Mouse (Mus musculus) ovary, postnatal 14 days (tissue): ENCODE measurements around the gene Nhej1.

Experiments
- DNase-seq: peaks from one replicate; pipeline ENCODE4 v3.0.0; 2022; ENCODE audit warnings: low spot score

Gene Nhej1

GRCm38 (mm10) chr1:75125418-75125817 lies 418 bp upstream of the Nhej1 start:
- no peak for DNase-seq

GRCm38 (mm10) chr1:75122211-75122610 lies 2.8 kb downstream of the Nhej1 start:
- no peak for DNase-seq

GRCm38 (mm10) chr1:75052091-75052490 lies 72.9 kb downstream of the Nhej1 start:
- peak; percentile 33 for DNase-seq

- DNase-seq = no peak
Observed at GRCm38 (mm10) chr1:75051428-75051827, 73.6 kb downstream of the Nhej1 start.

GRCm38 (mm10) chr1:75048571-75048970 lies 76.4 kb downstream of the Nhej1 start:
- no peak for DNase-seq

- no peak for DNase-seq
Observed at GRCm38 (mm10) chr1:75048041-75048440, 77.0 kb downstream of the Nhej1 start.

GRCm38 (mm10) chr1:75040429-75040828 lies 84.6 kb downstream of the Nhej1 start:
- no peak for DNase-seq

GRCm38 (mm10) chr1:75032041-75032440 lies 93.0 kb downstream of the Nhej1 start:
- no peak for DNase-seq

GRCm38 (mm10) chr1:75027061-75027779 lies 97.8 kb downstream of the Nhej1 start:
- DNase-seq = no peak

GRCm38 (mm10) chr1:75024419-75025199 lies 100.4 kb downstream of the Nhej1 start:
- DNase-seq = no peak

GRCm38 (mm10) chr1:75022216-75022615 lies 102.8 kb downstream of the Nhej1 start:
- DNase-seq = no peak

GRCm38 (mm10) chr1:75016846-75017245 lies 108.2 kb downstream of the Nhej1 start:
- DNase-seq = peak; percentile 84

GRCm38 (mm10) chr1:75015551-75016265 lies 109.3 kb downstream of the Nhej1 start:
- DNase-seq = peak; percentile 22

GRCm38 (mm10) chr1:75014210-75014845 lies 110.7 kb downstream of the Nhej1 start:
- no peak for DNase-seq

- no peak for DNase-seq
Observed at GRCm38 (mm10) chr1:75010817-75011216, 114.2 kb downstream of the Nhej1 start.

GRCm38 (mm10) chr1:75010203-75010602 lies 114.8 kb downstream of the Nhej1 start:
- DNase-seq = no peak

GRCm38 (mm10) chr1:75006016-75006415 lies 119.0 kb downstream of the Nhej1 start:
- DNase-seq = no peak

- DNase-seq = no peak
Observed at GRCm38 (mm10) chr1:75001183-75001582, 123.8 kb downstream of the Nhej1 start.

- peak; percentile 29 for DNase-seq
Observed at GRCm38 (mm10) chr1:75000496-75000895, 124.5 kb downstream of the Nhej1 start.

- DNase-seq = no peak
Observed at GRCm38 (mm10) chr1:74999173-74999572, 125.8 kb downstream of the Nhej1 start.

- no peak for DNase-seq
Observed at GRCm38 (mm10) chr1:74997231-74997630, 127.8 kb downstream of the Nhej1 start.

GRCm38 (mm10) chr1:74977001-74977400 lies 148.0 kb downstream of the Nhej1 start:
- DNase-seq = no peak
